Mouse (Mus musculus) layer of hippocampus, postnatal 10 days (tissue): Measurements from ENCODE around the gene Ccnb1ip1. TPM values are rescaled to one million over a fixed set of nuclear protein-coding genes. Genes with fewer than 3 reads are reported as not detected.
A peak's percentile ranks its signal among the peaks of the same experiment; 100 is the strongest.
"Not testable (repeated sequence)": the region's sequence is repeated elsewhere in the genome, so short reads cannot be mapped to it uniquely, and the experiment has no call there.

Experiments used
- DNase-seq, 2 experiments: peaks; one replicate each; pipeline ENCODE4 v3.0.0; 2021; ENCODE audit warnings: low spot score in 2 of 2
- long read RNA-seq: library from polyadenylated mRNA; stranded (forward); transcript quantifications from one replicate; pipeline ENCODE4 v2.0.0, GENCODE M21; 2023
- total RNA-seq, 2 experiments: library from RNA; stranded (reverse); gene quantifications; 2 replicates each; pipeline ENCODE4 v1.2.3; 2021

Gene Ccnb1ip1
- total RNA-seq = not detected
- long read RNA-seq = 0 reads

DNA sequence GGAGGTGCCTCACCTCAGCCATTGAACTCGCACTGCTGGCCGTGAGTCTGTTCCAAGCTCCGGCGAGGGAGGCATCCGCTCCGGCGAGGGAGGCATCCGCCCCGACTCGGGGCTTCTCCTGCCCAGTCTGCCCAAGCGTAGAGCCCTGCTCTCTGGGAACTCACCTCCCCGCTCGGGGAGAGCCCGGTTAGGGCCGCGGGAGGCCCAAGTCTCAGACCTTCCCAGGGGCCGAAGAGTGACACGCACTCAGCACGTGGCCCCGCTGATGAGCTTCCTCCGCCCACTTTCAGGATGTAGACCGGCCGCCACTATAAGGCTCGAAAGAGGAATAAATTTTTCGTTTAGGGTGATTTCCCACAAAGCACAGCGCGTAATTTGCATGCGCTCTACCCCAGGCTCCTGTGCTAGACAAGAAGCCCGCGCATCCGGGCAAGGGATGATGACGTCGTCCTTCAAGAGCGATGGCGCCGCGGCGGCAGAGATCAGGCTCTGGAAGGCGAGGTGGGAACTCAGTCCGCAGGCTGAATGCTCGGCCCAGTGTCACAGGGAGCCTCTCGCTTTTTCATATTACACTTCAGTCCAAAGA is at the start of gene Ccnb1ip1, which contains the start of gene Parp2:
Gene Ccnb1ip1 (minus strand): TSS at position 246 of the 586 bp plus-strand sequence.
Gene Parp2 (plus strand): TSS at position 355 of the 586 bp plus-strand sequence.
- peak; percentile 99 to 100 for DNase-seq

DNA sequence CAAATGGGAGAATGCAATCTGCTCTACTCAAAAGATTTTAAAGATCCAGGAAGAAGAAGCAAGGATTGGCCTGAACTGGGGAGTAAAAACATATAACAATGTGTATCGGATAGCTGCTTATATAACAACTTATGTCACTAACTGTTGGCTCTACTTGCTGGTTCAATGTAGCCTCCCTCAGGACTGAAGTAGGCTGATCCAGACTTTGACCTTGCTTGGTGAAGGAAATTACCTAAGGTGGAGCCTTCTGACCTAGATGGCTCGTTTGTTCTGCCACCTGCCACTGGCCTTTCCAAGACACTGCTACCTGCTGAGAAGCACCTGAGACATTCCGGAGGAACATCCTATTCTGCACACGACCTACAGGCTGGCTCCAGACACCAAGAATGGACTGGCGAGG is 48.3 kb upstream of the Ccnb1ip1 start:
- no peak for DNase-seq

DNA sequence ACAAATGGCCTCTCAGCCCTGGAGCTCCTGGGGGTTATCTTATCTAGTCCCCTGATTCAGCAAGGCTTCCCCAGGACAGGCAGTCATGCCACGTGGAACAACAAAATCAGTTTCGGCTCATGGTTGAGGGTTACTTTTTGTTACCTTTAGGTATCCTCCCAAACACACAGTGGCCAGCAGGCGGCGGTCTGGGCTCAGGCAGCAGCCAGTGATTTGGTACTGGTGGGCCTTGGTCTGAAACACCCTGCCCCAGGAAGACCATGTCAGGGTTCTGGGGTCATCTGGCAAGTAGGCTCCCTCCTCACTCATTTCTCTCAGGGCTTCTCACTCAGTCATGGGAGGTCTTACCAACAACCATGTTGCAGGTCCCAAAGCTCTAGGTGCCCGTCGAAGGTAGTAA is 29.7 kb upstream of the Ccnb1ip1 start:
- peak; percentile 11 to 19 for DNase-seq

GRCm38 (mm10) chr14:50834435-50834834 is 26.9 kb upstream of the Ccnb1ip1 start:
- DNase-seq = no peak

- DNase-seq = peak in 1 of 2 experiments; percentile 13
These were observed 26.4 kb upstream of the Ccnb1ip1 start for GRCm38 (mm10) chr14:50833964-50834363.

- no peak for DNase-seq
These were observed 22.3 kb upstream of the Ccnb1ip1 start for GRCm38 (mm10) chr14:50829878-50830277.

DNA sequence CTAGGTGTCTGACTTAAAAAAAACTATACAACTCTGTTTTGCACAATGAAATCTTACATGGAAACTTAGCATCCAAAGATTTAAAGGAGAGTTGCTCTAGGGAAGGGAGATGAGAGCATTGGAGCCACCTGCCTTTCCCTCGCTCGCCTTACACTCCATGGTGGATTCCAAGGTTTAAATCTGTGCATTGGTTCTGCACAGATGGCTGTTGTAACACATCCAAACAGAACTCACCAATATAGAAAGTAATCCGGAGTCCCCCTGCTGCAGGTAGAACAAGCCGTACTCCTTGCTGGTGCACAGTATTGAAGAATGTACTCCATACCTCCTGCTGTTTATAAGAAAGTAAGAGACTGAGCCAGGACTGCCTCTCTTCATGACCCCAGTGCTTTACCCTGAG is 19.0 kb upstream of the Ccnb1ip1 start:
- DNase-seq = no peak

GRCm38 (mm10) chr14:50824219-50824618 is 16.7 kb upstream of the Ccnb1ip1 start:
- DNase-seq = no peak

DNA sequence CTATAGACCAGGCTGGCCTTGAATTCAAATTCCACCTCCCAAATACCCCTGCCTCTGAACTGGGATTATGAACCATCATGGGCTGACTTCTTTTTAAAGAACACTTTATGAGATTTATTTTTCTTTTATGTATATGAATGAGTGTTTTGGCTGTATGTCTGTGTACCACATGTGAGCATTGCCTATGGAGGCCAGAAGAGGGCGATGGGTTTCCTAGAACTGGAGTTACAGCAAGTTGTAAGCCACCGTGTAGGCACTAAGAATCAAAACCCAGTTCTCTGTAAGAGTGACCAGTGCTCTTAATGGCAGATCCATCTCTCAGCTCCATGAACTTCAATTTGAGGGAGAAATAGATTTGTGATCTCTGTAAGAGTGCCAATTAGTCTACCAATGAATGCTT is 15.7 kb upstream of the Ccnb1ip1 start:
- DNase-seq = no peak

DNA sequence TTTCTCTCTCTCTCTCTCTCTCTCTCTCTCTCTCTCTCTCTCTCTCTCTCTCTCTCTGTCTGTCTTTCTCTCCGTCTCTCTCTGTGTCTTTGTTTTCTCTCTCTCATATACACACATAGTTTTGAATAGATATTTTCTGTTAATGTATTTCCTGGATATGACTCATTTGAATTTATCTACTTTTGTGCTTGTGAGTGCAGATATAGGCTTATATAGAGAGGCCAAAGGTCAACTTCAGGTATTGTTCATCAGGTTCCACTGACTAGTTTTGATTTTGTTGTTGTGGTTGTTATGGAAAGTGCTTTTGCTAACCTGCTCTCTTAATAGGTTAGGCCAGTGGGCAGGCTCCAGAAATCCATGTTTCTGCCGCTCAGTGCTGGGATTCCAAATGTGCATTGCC is 5.5 kb upstream of the Ccnb1ip1 start:
- DNase-seq = no peak

DNA sequence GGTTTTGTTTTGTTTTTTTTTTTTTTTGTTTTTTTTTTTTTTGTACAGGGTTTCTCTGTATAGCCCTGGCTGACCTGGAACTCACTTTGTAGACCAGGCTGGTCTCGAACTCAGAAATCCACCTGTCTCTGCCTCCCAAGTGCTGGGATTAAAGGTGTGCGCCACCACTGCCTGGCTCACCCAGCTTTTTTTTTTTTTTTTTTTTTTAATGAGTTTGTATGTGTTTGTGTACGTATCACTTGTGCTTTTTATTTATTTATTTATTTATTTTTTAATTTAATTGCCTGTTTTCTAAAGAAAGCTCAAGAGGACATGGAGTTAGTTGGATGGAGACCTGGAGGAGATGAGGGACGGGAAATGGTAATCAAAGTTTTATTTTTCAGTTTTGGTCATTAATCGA is 1.1 kb downstream of the Ccnb1ip1 start:
- not testable (repeated sequence) for DNase-seq

DNA sequence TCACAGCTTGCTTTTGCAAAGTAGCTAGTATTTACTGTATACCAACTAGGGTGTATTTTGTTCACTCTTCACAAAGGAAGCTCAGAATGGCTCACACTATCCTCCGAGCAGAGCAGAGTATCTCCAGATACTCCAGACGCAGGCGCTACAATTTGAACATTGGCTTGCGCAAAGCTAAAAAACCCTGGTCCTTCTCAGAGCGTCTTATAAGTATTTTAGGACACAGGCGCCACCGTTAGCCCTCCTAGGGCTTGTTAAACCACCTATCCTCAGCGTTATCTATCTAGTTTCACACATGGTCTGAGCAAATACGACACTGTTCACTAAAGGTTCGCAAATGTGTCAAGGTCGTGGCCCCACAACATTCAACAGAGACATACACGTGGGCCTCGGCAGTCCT is 2.8 kb downstream of the Ccnb1ip1 start:
- DNase-seq = no peak

- DNase-seq = peak in 1 of 2 experiments; percentile 27
These were observed 4.5 kb downstream of the Ccnb1ip1 start for GRCm38 (mm10) chr14:50802843-50803562.

DNA sequence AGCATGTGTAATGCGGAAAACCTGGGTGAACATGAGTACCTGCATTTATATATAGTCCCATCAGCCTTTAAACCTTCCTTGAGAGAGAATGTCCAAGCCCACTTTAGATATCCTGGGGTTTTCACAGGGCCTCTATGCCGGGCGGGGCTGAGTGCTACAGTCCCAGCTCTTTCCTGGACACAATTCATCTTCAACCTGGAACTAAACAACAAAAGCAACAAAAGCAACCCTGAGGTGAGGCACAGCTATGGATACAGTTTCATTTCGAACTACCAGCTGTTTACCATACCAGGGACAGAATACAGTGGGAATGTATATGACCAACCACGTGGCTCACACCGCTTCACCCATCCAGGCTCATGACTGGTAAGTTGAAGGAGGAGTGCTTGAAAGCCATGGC is 5.1 kb downstream of the Ccnb1ip1 start:
- no peak for DNase-seq

DNA sequence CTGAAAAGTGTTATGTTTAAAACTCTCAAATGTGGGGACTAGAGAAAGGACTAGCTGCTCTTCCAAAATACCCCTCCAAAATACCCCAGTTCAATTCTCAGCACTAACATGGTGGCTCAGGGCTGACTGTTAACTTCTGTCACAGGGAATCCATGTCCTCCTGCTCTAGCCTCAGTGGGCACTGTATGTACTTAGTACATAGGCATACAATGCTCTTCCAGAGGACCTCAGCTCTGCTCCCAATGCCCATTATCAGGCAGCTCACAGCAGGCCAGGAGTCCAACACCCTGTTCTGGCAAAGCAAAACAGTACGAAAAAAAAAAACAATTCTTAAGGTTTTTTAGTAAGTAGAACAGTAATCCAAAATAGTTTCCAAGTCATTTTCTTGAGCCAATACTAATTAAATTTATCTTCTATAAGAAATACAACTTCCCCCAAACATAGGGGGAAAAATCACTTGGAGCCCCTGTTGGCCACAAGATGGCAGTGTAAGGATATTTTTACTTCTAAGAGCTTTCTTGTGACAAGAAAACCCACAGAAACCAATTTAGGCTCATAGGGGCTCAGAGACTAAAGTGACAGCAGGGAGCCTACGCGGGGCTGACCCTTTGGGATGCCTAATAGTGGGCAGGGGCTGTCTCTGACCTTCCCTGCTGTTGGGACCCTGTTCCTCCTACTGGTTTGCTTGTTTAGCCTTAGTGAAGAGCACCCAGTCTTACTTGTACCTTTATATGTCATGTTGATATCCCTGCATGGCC is 7.9 kb downstream of the Ccnb1ip1 start:
- peak; percentile 40 to 48 for DNase-seq

DNA sequence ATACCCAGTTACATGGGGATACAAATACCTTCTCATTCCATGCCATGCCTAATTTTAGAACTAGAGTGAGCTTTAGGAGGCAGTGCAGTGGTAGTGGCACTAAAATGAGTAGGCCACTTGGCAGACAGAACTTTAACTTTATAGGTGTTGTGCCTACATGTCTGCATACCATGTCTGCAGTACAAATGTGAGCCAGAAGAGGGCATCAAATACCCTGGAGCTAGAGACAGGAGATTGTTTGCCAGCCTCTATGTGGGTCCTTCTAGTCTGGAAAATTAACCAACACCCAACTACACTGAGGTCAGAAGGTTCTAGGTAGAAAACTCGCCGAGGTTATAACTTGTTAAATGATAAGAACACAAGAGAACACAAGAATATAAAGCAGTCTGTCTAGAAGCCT is 9.0 kb downstream of the Ccnb1ip1 start:
- DNase-seq = no peak

DNA sequence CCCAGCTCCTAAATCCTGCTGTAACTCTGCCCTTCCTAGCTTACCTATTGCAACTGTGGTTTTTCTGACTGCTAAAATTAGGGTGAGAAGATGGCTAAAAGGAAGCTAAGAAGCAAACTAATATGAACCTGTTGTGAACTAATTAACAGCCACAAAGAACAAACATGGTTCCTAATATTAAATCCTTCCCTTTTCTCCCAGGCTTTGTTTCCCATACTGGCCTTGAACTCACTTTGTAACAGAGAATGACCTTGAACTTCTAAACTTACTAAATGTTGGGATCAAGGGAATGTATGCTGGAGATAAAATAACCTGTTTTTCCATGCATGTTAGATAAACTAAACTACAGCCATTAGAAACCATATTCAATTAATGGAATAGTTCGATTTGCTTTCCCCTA is 11.1 kb downstream of the Ccnb1ip1 start:
- no peak for DNase-seq

- no peak for DNase-seq
These were observed 11.6 kb downstream of the Ccnb1ip1 start for GRCm38 (mm10) chr14:50795965-50796364.

DNA sequence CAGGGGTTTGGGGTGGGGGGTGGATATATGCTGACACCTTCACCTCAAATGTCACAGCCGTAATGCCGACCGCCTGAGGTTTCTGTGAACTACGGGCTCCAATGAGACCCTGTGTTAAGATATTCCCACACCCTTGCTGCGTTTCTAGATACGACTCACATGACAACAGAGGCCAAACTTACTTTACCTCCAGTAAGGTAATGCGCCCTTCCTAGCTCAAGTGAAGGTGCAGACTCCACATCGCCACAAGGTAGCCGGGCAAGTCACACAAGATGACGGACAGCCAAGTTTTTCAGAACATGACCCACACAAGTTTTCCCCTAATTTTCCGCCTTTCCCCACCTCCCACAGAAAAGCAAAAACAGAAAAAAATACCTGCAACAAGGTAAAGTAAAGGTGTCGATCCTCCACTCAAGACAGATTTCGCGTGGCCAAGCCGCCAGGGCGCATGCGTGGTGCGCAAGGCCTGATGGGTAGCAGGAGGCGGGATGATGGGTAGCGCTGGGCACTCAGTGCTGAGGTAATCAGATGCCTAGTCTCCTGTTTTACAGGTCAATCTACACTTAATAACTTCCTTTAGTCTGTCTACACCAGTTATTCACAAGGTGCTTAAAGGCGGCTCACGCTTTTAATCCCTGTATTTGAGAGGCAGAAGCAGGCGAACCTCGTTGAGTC is 12.1 kb downstream of the Ccnb1ip1 start:
- no peak for DNase-seq

DNA sequence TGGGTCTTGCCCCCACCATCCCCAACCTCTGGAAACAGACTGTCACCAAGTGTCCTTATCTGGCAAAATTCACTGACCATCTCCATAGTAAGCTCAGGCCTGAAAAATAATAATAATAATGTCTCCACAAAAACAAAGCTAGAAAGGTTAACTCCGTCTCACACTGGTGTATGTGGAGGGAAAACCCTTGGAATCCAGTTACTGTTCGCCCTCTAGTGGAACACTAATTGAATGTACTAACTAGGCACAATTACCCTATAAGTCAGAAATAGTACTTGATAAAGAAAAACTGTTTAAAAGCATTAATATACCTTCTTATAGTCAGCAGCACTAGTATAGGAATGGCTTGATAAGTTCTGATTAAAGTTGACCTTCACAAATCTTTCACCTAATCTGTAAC is 19.4 kb downstream of the Ccnb1ip1 start:
- DNase-seq = no peak

- DNase-seq = peak; percentile 94 to 95
These were observed 22.3 kb downstream of the Ccnb1ip1 start, which contains the start of gene Ttc5 for GRCm38 (mm10) chr14:50785251-50785637. Gene Ttc5, minus strand, starts transcription at chr14:50785519.
